Mouse (Mus musculus): ENCODE measurements around the gene Gas2l1. TPM values are rescaled to one million over a fixed set of nuclear protein-coding genes. Genes with fewer than 3 reads are reported as not detected.

Gas2l1 gene
- polyA plus RNA-seq, 1 experiment, result 38.1 TPM

DNA sequence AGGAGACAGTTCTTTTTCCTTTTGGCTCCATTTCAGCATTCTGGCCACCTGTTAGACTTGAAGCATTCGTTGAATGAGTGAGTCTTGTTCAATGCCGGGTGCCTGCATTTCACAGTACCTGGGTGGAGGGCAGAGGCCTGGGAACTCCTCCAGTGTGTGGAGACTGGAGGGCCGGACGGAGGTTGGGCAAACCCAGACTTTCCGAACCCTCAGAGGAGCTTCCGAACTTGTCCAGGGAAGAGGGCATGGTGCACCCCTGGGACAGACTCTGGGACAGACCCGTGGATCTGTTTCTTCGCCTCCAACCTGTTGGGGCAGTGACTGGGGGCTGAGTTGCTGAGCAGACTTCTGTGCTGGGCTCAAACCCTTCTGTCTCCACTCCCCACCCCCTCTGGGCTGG is 8.1 kb downstream of the Gas2l1 start:
- no peak for TF ChIP-seq POLR2A (IDR thresholded peaks at IDR 0.05; ENCODE audit: borderline replicate concordance, extremely low read depth, insufficient read depth, insufficient read length, poor library complexity, severe bottlenecking)
- TF ChIP-seq CTCF (IDR thresholded peaks at IDR 0.05; ENCODE audit: borderline replicate concordance, extremely low read depth, insufficient read depth, insufficient read length), result no peak
- DNase-seq (ENCODE audit: low read depth), result no peak

- peak; percentile 49 for DNase-seq (ENCODE audit: low read depth)
- TF ChIP-seq POLR2A (IDR thresholded peaks at IDR 0.05; ENCODE audit: borderline replicate concordance, extremely low read depth, insufficient read depth, insufficient read length, poor library complexity, severe bottlenecking) (no peak), CTCF (IDR thresholded peaks at IDR 0.05; ENCODE audit: borderline replicate concordance, extremely low read depth, insufficient read depth, insufficient read length) (no peak)
Observed at GRCm38 (mm10) chr11:5055945-5056938, 8.9 kb downstream of the Gas2l1 start.

DNA sequence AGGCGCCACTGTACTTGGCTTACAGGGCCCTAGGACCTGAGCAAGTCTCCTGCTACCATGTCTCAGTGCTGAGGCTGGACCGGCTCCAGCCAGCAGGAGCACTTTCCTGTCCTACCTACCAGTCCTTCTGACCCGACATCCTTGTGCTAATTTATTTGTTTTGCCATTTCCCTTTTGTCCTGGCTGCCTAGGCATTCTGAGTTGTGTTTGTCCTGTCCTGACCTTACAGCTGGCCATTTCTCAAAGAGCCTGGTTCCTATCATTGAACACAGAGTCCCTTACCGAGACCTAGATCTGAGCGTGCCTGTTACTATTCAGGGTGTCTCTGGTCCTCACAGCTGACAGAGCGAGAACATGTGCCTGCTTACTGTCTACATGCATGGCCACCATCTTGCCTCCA is 10.3 kb downstream of the Gas2l1 start:
- TF ChIP-seq CTCF (IDR thresholded peaks at IDR 0.05; ENCODE audit: borderline replicate concordance, extremely low read depth, insufficient read depth, insufficient read length) (no peak), POLR2A (IDR thresholded peaks at IDR 0.05; ENCODE audit: borderline replicate concordance, extremely low read depth, insufficient read depth, insufficient read length, poor library complexity, severe bottlenecking) (no peak)
- DNase-seq (ENCODE audit: low read depth), result no peak

GRCm38 (mm10) chr11:5054151-5054550 is 11.0 kb downstream of the Gas2l1 start:
- no peak for DNase-seq (ENCODE audit: low read depth)
- TF ChIP-seq POLR2A (IDR thresholded peaks at IDR 0.05; ENCODE audit: borderline replicate concordance, extremely low read depth, insufficient read depth, insufficient read length, poor library complexity, severe bottlenecking) (no peak), CTCF (IDR thresholded peaks at IDR 0.05; ENCODE audit: borderline replicate concordance, extremely low read depth, insufficient read depth, insufficient read length) (no peak)

DNA sequence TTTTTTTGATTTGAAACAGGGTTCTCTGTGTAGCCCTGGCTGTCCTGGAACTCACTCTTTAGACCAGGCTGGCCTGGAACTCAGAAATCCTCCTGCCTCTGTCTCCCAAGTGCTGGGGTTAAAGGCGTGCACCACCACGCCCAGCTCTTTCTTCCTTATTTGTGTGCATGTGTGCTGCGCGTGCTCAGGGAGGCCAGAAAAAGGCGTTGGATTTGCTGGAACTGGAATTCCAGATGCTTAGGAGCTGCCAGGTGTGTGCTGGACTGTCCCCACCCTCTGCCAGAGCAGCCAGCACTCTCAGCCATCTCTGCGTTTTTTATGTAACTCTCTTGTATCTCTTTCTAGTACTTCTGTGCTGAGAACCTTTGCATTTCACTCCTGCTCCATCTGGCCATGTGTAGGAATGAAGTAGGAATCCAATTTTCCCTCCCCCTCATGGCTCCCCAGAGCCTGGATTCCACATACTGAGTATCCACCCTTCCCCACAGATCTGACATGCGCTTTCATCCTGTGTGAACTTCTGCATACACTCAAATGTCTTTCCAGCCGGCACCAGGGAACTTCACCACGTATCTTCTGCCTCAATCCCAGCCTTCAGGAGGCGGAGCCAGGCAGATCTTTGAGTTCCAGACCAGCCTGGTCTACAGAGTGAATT is 12.8 kb downstream of the Gas2l1 start:
- no peak for DNase-seq (ENCODE audit: low read depth)
- no peak for TF ChIP-seq POLR2A (IDR thresholded peaks at IDR 0.05; ENCODE audit: borderline replicate concordance, extremely low read depth, insufficient read depth, insufficient read length, poor library complexity, severe bottlenecking)
- no peak for TF ChIP-seq CTCF (IDR thresholded peaks at IDR 0.05; ENCODE audit: borderline replicate concordance, extremely low read depth, insufficient read depth, insufficient read length)

- TF ChIP-seq POLR2A (IDR thresholded peaks at IDR 0.05; ENCODE audit: borderline replicate concordance, extremely low read depth, insufficient read depth, insufficient read length, poor library complexity, severe bottlenecking) (no peak), CTCF (IDR thresholded peaks at IDR 0.05; ENCODE audit: borderline replicate concordance, extremely low read depth, insufficient read depth, insufficient read length) (no peak)
Observed at GRCm38 (mm10) chr11:5051629-5052028, 13.5 kb downstream of the Gas2l1 start.

GRCm38 (mm10) chr11:5046321-5046926 is 18.7 kb downstream of the Gas2l1 start:
- TF ChIP-seq POLR2A (IDR thresholded peaks at IDR 0.05; ENCODE audit: borderline replicate concordance, extremely low read depth, insufficient read depth, insufficient read length, poor library complexity, severe bottlenecking) (no peak), CTCF (IDR thresholded peaks at IDR 0.05; ENCODE audit: borderline replicate concordance, extremely low read depth, insufficient read depth, insufficient read length) (no peak)

More at GRCm38 (mm10) chr11:5051629-5052028, 13.5 kb downstream of the Gas2l1 start:
- no peak for DNase-seq (ENCODE audit: low read depth)

DNA sequence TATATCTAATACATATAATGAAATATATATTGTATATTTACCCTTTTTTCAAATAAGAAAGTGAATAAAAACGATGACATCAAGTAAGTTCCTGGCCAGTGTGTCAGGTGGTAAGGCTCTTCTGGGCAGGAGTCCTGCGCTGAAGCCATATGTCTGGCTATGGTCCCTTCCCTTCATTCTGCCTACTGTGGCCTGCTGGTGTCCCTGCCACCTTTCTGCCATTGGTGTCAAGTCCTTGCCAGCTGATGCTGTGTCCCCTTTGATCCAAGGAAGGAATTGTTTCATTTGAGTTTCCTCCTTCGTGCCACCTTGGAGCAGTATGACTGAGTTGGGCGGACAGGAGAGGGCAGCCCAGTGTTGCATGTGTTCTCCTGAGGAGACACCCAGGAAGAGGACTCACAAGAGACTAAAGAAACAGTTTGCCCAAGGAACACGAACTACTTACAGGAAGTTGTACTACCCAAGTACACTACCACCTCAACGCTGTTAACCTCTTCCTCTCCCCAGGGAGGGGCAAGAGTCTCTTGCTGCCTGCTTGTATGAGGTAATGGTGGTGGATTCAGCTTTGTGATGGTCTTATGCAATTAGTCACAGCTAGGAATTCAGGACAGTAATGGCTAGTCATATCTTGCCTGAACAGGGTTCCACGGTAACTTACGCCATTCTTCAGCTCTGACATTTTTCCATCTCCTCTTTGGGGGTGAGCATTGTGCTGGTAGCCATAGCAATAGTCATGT is 22.3 kb downstream of the Gas2l1 start:
- no peak for DNase-seq (ENCODE audit: low read depth)
- TF ChIP-seq CTCF (IDR thresholded peaks at IDR 0.05; ENCODE audit: borderline replicate concordance, extremely low read depth, insufficient read depth, insufficient read length) (no peak), POLR2A (IDR thresholded peaks at IDR 0.05; ENCODE audit: borderline replicate concordance, extremely low read depth, insufficient read depth, insufficient read length, poor library complexity, severe bottlenecking) (no peak)

More at GRCm38 (mm10) chr11:5046321-5046926, 18.7 kb downstream of the Gas2l1 start:
- no peak for DNase-seq (ENCODE audit: low read depth)

- no peak for DNase-seq (ENCODE audit: low read depth)
- TF ChIP-seq CTCF (IDR thresholded peaks at IDR 0.05; ENCODE audit: borderline replicate concordance, extremely low read depth, insufficient read depth, insufficient read length), result no peak
- TF ChIP-seq POLR2A (IDR thresholded peaks at IDR 0.05; ENCODE audit: borderline replicate concordance, extremely low read depth, insufficient read depth, insufficient read length, poor library complexity, severe bottlenecking), result no peak
Observed at GRCm38 (mm10) chr11:5041144-5041780, 23.9 kb downstream of the Gas2l1 start.

DNA sequence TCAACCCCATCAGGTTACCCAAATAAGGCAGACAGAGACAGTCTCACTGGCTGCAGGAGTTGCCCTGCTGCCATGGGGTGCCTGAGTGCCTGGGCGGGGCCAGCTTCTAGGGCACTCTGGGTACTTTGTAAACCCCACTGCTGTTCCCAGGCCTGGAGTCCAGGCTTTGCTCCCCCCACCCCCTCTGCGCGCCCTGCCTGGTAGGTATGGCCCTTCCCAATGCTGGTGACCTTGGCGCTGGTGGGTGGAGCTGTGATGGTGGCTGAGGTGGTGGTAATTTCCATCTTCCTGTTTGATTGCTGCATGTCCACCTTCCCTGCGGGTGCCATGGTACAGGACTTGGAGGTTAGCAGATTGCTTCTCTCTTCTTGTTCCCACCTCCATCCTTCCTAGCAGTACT is 24.5 kb downstream of the Gas2l1 start:
- DNase-seq (ENCODE audit: low read depth), result no peak
- TF ChIP-seq CTCF (IDR thresholded peaks at IDR 0.05; ENCODE audit: borderline replicate concordance, extremely low read depth, insufficient read depth, insufficient read length) (no peak), POLR2A (IDR thresholded peaks at IDR 0.05; ENCODE audit: borderline replicate concordance, extremely low read depth, insufficient read depth, insufficient read length, poor library complexity, severe bottlenecking) (no peak)

Measured in brain, embryonic 14.5 days (tissue).